Mouse (Mus musculus): Measurements from ENCODE around the gene Cenpl. TPM values are rescaled to one million over a fixed set of nuclear protein-coding genes. Genes with fewer than 3 reads are reported as not detected.

The Cenpl gene
- 21.6 and 23.1 TPM in 2 replicates for polyA plus RNA-seq (2012; rRNA removed)

GRCm38 (mm10) chr1:161070352-161071271 is at the start of gene Cenpl, which contains the start of gene Dars2:
Cenpl (plus strand) TSS chr1:161070713.
Dars2 (minus strand) TSS chr1:161070658.

DNA sequence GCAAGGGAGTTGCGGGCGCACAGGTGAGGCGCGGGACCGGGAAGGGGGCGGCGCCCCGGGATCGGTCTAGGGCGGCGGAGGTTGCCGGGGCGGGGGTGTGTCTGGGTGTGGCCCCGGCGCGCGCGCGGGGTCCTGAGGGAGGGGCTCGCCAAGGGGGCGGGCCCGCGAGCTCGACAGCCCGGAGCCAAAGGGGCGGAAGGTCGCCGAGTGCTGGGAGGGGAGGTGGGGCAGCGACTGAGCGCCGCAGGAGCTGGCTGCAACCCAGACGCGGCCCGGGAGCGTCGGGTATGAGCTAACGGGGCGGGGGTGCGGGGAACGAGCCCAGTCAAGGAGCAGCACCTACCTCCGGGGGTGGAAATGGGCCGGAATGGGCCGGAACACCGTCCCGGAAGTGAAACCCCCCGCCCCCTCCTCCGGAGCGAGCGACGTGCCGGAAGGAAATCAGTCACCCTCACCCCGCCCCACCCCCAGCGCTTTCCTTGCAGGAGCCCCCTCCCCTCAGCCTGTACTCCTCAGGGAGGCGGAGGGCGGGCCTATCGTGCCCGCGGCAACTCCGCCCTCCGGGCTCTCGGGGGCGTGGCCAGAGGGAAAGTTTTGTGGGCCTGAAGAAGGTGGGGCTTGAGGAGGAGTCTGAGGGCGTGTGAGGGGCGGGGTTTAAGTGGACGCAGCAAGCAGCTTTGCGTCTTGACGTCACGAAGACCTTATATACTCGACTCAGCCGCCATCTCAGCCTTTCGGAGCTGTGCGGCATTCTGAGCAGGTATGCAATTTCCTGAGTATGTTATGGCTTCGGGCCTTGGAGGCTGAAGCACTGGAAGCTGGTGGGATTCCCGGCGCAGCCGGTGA is 35.9 kb upstream of the Cenpl start, which contains the start of gene Zbtb37:
Gene Zbtb37 (minus strand): TSS at position 415 of the 846 bp plus-strand sequence.

DNA sequence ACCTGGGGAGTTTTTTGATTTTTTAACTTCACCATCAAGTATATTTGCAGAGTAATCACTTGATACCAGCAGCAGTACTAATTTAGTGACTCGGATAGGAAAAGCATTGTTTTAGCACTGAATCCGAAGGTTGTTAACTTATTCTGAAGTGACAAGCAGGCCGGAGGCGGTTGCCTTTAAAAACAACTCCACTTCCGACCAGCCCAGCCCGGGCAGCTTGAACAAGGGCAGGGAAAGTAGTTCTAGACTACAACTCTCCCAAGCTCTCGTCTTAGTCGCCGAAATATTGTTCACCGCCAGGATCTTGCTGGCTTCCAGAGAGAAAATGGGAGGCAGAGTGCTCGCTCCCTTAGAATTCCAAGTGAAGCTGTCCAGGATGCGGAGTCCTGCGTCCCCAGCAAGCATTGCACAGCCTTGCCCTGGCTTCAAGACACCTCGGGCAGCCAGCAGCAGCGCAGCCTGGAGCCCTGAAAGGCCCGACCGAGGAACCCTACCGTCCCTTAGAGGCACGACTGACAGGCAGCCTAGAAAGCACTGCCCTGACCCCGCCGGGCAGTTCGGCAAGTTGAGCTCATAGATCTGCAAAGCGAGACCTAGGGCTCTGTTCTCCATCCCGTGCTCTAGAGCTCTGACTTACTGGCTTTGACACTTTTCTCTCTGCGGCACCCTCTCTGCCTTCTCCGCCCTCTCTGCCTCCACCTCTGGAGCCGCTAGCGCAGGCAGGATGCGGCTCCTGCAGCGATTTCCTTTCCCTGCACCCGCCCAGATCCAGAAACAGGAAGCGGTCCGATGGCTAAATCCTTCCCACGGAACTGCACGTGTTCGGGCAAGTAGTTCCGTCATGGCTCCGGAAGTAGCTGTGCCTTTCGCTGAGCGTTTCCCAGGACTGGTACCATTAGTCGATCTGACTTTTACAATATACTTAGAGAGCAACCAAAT is 60.5 kb downstream of the Cenpl start, which contains the start of gene Klhl20:
Gene Klhl20 (minus strand): TSS at position 786 of the 939 bp plus-strand sequence.

Other genes starting within 250 kb of the Cenpl start
- gene Rc3h1, start 164.3 kb upstream of the Cenpl start, polyA plus RNA-seq (2012; rRNA removed): 8.2 and 13.0 TPM in 2 replicates
- 4.4 and 15.4 TPM in 2 replicates for gene Serpinc1, start 92.1 kb upstream of the Cenpl start, polyA plus RNA-seq (2012; rRNA removed)
- 4.8 and 6.8 TPM in 2 replicates for gene Zbtb37, start 35.9 kb upstream of the Cenpl start, polyA plus RNA-seq (2012; rRNA removed)
- gene Dars2, start 55 bp upstream of the Cenpl start, polyA plus RNA-seq (2012; rRNA removed): 35.6 and 43.4 TPM in 2 replicates
- 13.7 and 17.8 TPM in 2 replicates for gene Klhl20, start 60.8 kb downstream of the Cenpl start, polyA plus RNA-seq (2012; rRNA removed)
- 3.4 and 3.6 TPM in 2 replicates for gene Ankrd45, start 72.0 kb downstream of the Cenpl start, polyA plus RNA-seq (2012; rRNA removed)
- gene Tex50, start 88.6 kb downstream of the Cenpl start, polyA plus RNA-seq (2012; rRNA removed): 0.05 TPM in 1 of 2 replicates, not detected in the other
- 147 and 200 TPM in 2 replicates for gene Prdx6, start 180.5 kb downstream of the Cenpl start, polyA plus RNA-seq (2012; rRNA removed)